Mouse (Mus musculus) cortical plate, adult 2 months (tissue): Measurements from ENCODE around the gene Tank. TPM values are rescaled to one million over a fixed set of nuclear protein-coding genes. Genes with fewer than 3 reads are reported as not detected.
A peak's percentile ranks its signal among the peaks of the same experiment; 100 is the strongest.

Experiments used
- H3K27ac ChIP-seq: fragments of 200-500 bp; 2 replicates; pipeline ENCODE4 v1.5.1; 2012; ENCODE audit warnings: low read length, control low read depth, inconsistent platforms; ENCODE audit not compliant: insufficient read depth
- H3K4me1 ChIP-seq: fragments of 200-500 bp; 2 replicates; pipeline ENCODE4 v1.6.1; 2011; ENCODE audit warnings: low read length; ENCODE audit not compliant: control insufficient read depth, insufficient read depth
- H3K4me3 ChIP-seq: fragments of 200-500 bp; 2 replicates; pipeline ENCODE4 v1.5.1; 2011; ENCODE audit warnings: mild to moderate bottlenecking, low read length, control low read depth; ENCODE audit not compliant: insufficient read depth
- CTCF ChIP-seq: fragments of 200-500 bp; IDR thresholded peaks from 2 replicates; pipeline ENCODE4 v1.5.1; 2011; ENCODE audit warnings: mild to moderate bottlenecking, control low read depth, low read length; ENCODE audit not compliant: insufficient read depth; ENCODE audit errors: extremely low read depth
- POLR2A ChIP-seq: fragments of 200-500 bp; IDR thresholded peaks from 2 replicates; pipeline ENCODE4 v1.6.1; 2011; ENCODE audit warnings: mild to moderate bottlenecking, low read length, control low read depth; ENCODE audit not compliant: insufficient read depth; ENCODE audit errors: extremely low read depth
- polyA plus RNA-seq: library from polyadenylated mRNA; depleted of rRNA; stranded (reverse); fragments of >200 nt; gene quantifications from 2 replicates; pipeline ENCODE4 v1.2.3, GENCODE M21; 2012; rRNA removed

The Tank gene
- polyA plus RNA-seq, 1 experiment = 37.5 TPM

- no peak overlapping the region for H3K27ac ChIP-seq
- no peak overlapping the region for H3K4me3 ChIP-seq
- TF ChIP-seq POLR2A (no peak), CTCF (peak; percentile 62)
- H3K4me1 ChIP-seq = no peaks in the 10 kb centered on the region
These were observed 89.9 kb downstream of the Tank start for GRCm38 (mm10) chr2:61668260-61668659.

- Histone ChIP-seq H3K27ac (no peak overlapping the region), H3K4me1 (no peaks in the 10 kb centered on the region), H3K4me3 (no peak overlapping the region)
- TF ChIP-seq POLR2A (no peak), CTCF (no peak)
These were observed 96.2 kb downstream of the Tank start for GRCm38 (mm10) chr2:61674555-61674954.

GRCm38 (mm10) chr2:61681572-61681971, 103.2 kb downstream of the Tank start:
- no peaks in the 10 kb centered on the region for H3K4me1 ChIP-seq
- no peak overlapping the region for H3K27ac ChIP-seq
- no peak for TF ChIP-seq POLR2A
- TF ChIP-seq CTCF = no peak
- H3K4me3 ChIP-seq = no peak overlapping the region

DNA sequence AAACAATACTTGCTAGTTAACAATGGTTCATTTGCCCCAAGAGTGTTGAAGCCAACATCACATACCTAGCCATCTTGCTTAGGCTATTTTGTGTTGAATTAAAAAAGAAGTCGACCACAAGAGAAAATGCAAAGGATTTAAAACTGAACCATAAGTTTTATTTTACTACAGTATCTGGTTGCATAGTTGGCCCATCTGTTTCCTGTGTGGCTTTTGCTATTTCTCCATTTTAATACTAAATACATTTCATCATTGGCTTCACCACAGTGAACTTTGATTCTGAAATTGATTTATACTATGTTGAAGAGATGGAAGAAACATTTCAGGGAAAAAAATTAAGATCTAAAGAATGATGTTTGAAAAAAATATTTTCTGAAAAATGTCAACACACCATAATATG, 108.1 kb downstream of the Tank start:
- TF ChIP-seq POLR2A = no peak
- TF ChIP-seq CTCF = no peak
- Histone ChIP-seq H3K4me3 (no peak overlapping the region), H3K4me1 (peaks cover 2% of the 10 kb centered on the region), H3K27ac (no peak overlapping the region)

DNA sequence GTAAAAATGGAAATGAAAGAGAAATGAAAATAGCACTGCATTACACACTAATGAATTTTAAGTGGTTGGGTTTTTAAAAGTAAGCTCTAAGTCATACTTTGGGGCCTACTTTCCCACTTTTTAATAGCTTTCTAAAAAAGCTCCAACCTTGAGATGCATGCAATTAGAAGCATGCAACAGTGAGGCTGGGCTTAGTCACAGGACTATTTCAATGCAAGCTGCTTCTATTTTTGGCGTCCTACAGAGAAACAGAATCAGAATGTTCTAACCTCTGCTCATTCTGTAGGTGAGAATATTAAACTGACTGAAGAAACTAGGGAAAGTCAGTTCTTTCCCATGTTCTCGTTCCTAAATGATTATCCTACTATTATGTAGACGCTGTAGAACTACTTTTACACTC, 110.7 kb downstream of the Tank start:
- Histone ChIP-seq H3K4me3 (no peak overlapping the region), H3K4me1 (peaks cover 2% of the 10 kb centered on the region), H3K27ac (no peak overlapping the region)
- TF ChIP-seq CTCF = no peak
- TF ChIP-seq POLR2A = no peak

Other genes starting within 250 kb of the Tank start
- 89.2 and 94.9 TPM in 2 replicates for gene Psmd14, start 133.1 kb downstream of the Tank start, polyA plus RNA-seq
- 75.5 and 76.3 TPM in 2 replicates for gene Tbr1, start 224.3 kb downstream of the Tank start, polyA plus RNA-seq